Mouse (Mus musculus): ENCODE data around the gene Lef1. TPM values are rescaled to one million over a fixed set of nuclear protein-coding genes. Genes with fewer than 3 reads are reported as not detected.

Gene Lef1
- 26.7 TPM for polyA plus RNA-seq (2014; fragmentation: Illumina TruSeq; extraction: RNeasy Lipid Tissue Mini Kit (QIAGEN cat#74804); ENCODE audit: low read depth, low replicate concordance)

GRCm38 (mm10) chr3:131110191-131111150, at the start of gene Lef1:
Gene Lef1, plus strand, starts transcription at chr3:131110471.

GRCm38 (mm10) chr3:131271559-131272373, 161.5 kb downstream of the Lef1 start, which contains the start of gene Hadh:
Gene Hadh, minus strand, starts transcription at chr3:131272101.

Other genes with a start within 250 kb of the Lef1 start
- gene Hadh, start 161.6 kb downstream of the Lef1 start, polyA plus RNA-seq (2014; fragmentation: Illumina TruSeq; extraction: RNeasy Lipid Tissue Mini Kit (QIAGEN cat#74804); ENCODE audit: low read depth, low replicate concordance), result 25.3 TPM
- gene Cyp2u1, start 192.8 kb downstream of the Lef1 start, polyA plus RNA-seq (2014; fragmentation: Illumina TruSeq; extraction: RNeasy Lipid Tissue Mini Kit (QIAGEN cat#74804); ENCODE audit: low read depth, low replicate concordance), result 1.2 TPM